In genomic region chr11:94872921-94873320, GRCm38 (mm10) we compare ENCODE assay signal across 8 mouse cellular contexts.
A peak's percentile ranks its signal among the peaks of the same experiment; 100 is the strongest.
DNase-seq lines count a peak whose midpoint lies in the region; ATAC-seq lines count a peak whose summit lies in the region.

No protein-coding gene starts in this region.

- no peak overlapping the region for H3K27ac ChIP-seq in forebrain, embryonic 15.5 days (replicated peaks)

- peaks cover 5% of the 10 kb centered on the region for H3K4me1 ChIP-seq in forebrain, embryonic 15.5 days

- H3K4me2 ChIP-seq in forebrain, embryonic 15.5 days (replicated peaks): peak overlapping the region; percentile 62

- ATAC-seq in forebrain, embryonic 15.5 days (replicated peaks): peak; percentile 84
- no peak for ATAC-seq in activated CD4-positive, CD25-positive, alpha-beta regulatory T cell, adult 4 months

- peak; percentile 19 to 30 for DNase-seq in cerebellum, postnatal 25 days
- no peak for DNase-seq in cerebellum, adult 8-10 months
- DNase-seq in heart, postnatal 14 days: peak; percentile 79 to 83
- DNase-seq in kidney, postnatal 4 days: peak; percentile 79 to 88
- DNase-seq in lung, postnatal 14 days: peak; percentile 47
- peak; percentile 20 to 22 for DNase-seq in right cerebral cortex, adult 2 months (ENCODE audit: low spot score in 2 of 2)

- peak overlapping the region; percentile 36 for H3K4me3 ChIP-seq in forebrain, embryonic 15.5 days

- H3K36me3 ChIP-seq in forebrain, embryonic 15.5 days: no peaks in the 10 kb centered on the region

- intact Hi-C loops in heart, postnatal 14 days (cut with DNase I): no loop called here

- WGBS in forebrain, embryonic 15.5 days: 3% methylated on average over 19 of the region's 19 CpGs

- H3K27me3 ChIP-seq in forebrain, embryonic 15.5 days: no peaks in the 10 kb centered on the region

- no peaks in the 10 kb centered on the region for H3K9me3 ChIP-seq in forebrain, embryonic 15.5 days

- H3K9ac ChIP-seq in forebrain, embryonic 15.5 days (replicated peaks): peak overlapping the region; percentile 40
